Mouse (Mus musculus): ENCODE measurements around the gene Pygo1.

Gene Pygo1

DNA sequence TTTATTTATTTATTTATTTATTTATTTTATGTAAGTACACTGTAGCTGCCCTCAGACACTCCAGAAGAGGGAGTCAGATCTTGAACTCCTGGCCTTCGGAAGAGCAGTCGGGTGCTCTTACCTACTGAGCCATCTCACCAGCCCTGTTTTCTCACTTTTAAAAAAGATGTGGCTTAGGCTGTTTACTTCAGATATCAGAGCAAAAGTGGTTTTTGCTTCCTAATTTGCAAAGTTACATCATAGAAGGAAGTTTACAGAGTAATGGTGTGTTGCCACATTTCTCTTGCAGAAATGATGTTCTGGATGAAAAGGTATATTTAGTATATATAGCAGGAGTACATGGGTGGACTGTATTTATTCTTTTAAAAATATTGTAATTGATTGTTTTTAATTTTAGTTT lies 66.0 kb downstream of the Pygo1 start:
- DNase-seq (ENCODE audit: low read depth in 2 of 2, low spot score in 2 of 2), result no peak

DNA sequence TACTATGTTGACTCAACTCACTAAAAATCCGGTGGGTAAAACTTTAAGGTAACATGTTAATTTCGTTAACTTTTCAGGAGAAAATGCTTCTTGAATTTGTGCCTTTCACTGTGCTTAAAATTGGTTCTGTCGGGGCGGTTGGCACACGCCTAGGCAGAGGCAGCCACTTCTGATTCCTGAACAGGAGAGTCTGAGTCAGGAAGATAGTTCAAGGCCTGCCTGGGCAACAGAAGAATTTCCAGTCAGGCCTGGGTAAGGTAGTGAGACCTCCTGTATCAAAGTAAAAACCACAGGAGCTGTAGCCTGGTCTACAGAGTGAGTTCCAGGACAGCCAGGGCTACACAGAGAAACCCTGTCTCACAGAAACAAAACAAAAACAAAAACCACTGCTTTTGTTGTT lies 67.1 kb downstream of the Pygo1 start:
- DNase-seq (ENCODE audit: low read depth in 2 of 2, low spot score in 2 of 2), result no peak

DNA sequence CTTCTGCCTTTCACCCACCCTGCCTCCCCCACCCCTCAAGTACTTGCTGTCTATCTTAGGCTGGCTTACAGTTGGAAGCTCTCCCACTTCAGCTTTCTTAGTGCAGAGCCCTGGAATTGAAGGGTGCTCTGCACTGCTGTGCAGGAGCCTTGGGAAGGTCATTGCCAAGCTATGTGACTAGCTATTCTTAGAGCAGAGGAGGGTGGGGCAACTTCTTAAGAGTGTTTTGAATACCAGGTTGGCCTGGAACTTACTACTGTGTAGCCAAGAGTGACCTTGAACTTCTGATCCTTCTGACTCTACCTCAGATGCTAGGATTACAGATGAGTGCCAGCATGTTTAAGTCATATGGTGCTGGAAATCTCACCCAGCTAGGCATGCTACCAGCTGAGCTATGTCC lies 70.7 kb downstream of the Pygo1 start:
- no peak for DNase-seq (ENCODE audit: low read depth in 2 of 2, low spot score in 2 of 2)

DNA sequence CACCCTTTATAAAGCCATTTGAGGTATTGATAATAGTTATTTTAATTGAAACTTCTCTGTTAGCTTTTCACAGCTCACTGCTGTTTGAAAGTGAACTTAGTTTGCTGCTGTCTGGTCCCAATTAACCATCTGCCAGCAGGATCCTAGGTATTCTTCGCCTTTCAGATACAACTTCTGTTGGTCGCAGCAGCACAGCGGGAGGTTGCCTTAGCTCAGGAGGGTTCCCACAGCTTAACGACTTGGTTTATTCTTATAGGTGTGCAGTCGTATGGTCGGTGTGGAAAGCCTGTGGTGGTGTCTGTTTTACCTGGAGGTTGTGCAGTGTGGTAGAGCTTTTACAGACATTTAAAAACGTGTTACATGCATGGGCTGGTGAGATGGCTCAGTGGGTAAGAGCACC lies 71.4 kb downstream of the Pygo1 start:
- DNase-seq (ENCODE audit: low read depth in 2 of 2, low spot score in 2 of 2), result no peak

DNA sequence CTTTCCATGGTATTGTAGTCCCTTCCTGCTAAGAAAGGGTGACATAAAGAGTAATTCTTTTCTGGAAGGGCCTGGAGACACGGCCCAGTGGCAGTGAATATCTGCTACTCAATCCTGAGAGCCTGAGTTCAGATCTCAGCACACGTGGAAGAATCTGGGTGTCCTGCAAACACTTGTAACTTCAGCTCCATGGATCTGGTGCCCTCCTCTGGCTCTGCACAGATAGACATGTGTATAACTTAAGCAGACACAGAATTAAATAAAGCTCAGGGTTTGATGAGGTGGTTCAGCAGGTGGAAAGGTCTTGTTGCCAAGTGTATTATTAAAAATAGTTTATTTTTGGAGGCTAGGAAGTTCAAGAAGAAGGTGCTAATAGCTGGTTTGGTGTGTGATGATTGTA lies 75.0 kb downstream of the Pygo1 start:
- no peak for DNase-seq (ENCODE audit: low read depth in 2 of 2, low spot score in 2 of 2)

DNA sequence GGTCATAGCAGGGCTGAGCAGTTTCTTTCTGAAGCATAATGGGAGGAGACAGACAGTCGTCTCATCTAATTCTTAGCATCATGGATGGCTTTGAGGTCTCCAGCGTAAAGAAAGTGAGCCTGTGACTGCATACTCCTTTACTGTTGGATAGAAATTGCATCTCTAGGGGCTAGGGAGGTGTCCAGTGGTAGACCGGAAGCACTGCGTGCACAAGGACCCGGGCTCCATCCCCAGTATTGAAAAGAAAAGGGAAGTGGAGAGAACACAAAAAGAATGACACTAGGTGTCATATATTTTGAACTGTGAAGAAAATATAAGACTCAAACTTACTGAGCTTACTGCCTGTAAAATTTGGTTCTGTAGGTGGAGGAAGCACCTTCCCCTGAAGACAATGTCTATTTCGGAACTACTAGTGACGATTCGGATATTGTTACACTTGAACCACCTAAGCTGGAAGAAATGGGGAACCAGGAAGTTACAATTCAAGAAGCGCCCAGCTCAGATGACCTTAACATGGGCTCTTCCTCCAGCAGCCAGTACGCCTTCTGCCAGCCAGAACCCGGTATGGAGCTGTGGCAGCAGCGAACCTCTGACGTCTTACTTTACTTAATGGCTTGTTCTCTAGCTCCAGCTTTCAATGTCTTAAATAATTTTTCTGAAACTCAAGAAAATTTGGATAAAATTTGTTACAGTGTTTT lies 76.0 kb downstream of the Pygo1 start:
- no peak for DNase-seq (ENCODE audit: low read depth in 2 of 2, low spot score in 2 of 2)
